Mouse (Mus musculus) ovary, adult 18-20 months (tissue): ENCODE measurements around the gene Gm21943.
"Not testable (repeated sequence)": the region's sequence is repeated elsewhere in the genome, so short reads cannot be mapped to it uniquely, and the experiment has no call there.

Experiments used
- DNase-seq: peaks from one replicate; pipeline ENCODE4 v3.0.0; 2022; ENCODE audit warnings: low spot score, mixed read lengths

Gene Gm21943

DNA sequence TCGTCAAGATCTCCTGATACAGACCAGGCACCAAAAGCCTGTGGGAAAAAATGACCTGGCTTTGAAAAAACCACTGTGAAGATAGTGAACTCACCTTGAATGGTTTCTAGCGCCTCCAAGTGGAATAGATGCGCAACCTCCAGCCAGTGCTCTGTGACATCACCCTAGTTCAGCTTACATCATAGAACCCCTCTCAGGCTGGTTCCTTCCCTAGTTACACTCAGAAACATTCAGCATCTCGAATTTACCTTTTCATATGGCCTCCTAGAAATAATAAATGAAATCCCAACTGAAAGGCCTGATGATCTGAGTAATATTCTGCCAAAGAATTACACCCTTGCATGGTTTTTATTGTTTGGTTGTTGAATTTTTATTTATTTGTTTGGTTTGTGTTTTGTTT is at the start of gene Gm21943:
Gm21943 (minus strand) TSS at position 101 of the 400 bp plus-strand sequence.
- DNase-seq, result not testable (repeated sequence)
